Mouse (Mus musculus) MEL (cell line): ENCODE results near the gene Als2cl. TPM values are rescaled to one million over a fixed set of nuclear protein-coding genes. Genes with fewer than 3 reads are reported as not detected.

ENCODE experiments used
- DNase-seq: peaks from one replicate; pipeline ENCODE4 v3.0.0; 2011; ENCODE audit warnings: low read depth, low spot score
- H3K27ac ChIP-seq: 2 replicates; pipeline ENCODE4 v1.5.1; 2012; ENCODE audit warnings: low read depth, mild to moderate bottlenecking, control low read depth, low read length, moderate library complexity; ENCODE audit not compliant: control insufficient read depth
- H3K27me3 ChIP-seq, 2 experiments: fragments of 150-350 bp in 1 of 2; sonication (generic) in 1 of 2; 2 replicates each; pipeline ENCODE4 v1.6.1; 2012; ENCODE audit warnings: low read length in 2 of 2, mild to moderate bottlenecking in 2 of 2, improper control_type of control experiment in 1 of 2, moderate library complexity in 1 of 2; ENCODE audit not compliant: insufficient read depth in 2 of 2, control insufficient read depth in 1 of 2
- H3K36me3 ChIP-seq, 2 experiments: 2 replicates each; pipeline ENCODE4 v1.6.1; 2012 to 2014; ENCODE audit warnings: low read length in 2 of 2, improper control_type of control experiment in 1 of 2, inconsistent platforms in 1 of 2, mild to moderate bottlenecking in 1 of 2; ENCODE audit not compliant: insufficient read depth in 2 of 2, control insufficient read depth in 1 of 2
- H3K4me1 ChIP-seq, 2 experiments: fragments of 150-350 bp in 1 of 2; sonication (generic) in 1 of 2; 2 replicates each; pipeline ENCODE4 v1.6.1; 2012; ENCODE audit warnings: low read length in 2 of 2, improper control_type of control experiment in 1 of 2, mild to moderate bottlenecking in 1 of 2; ENCODE audit not compliant: insufficient read depth in 2 of 2, control insufficient read depth in 1 of 2
- H3K4me3 ChIP-seq, 2 experiments: fragments of 150-350 bp in 1 of 2; sonication (generic) in 1 of 2; 2 replicates each; pipeline ENCODE4 v1.5.1; 2012; ENCODE audit warnings: low read depth in 2 of 2, low read length in 2 of 2, mild to moderate bottlenecking in 2 of 2, moderate library complexity in 2 of 2, control low read depth in 1 of 2, improper control_type of control experiment in 1 of 2; ENCODE audit not compliant: control insufficient read depth in 1 of 2, insufficient read depth in 1 of 2
- H3K79me2 ChIP-seq: 2 replicates; pipeline ENCODE4 v1.6.1; 2012; ENCODE audit warnings: mild to moderate bottlenecking, low read length, moderate library complexity; ENCODE audit not compliant: control insufficient read depth, poor library complexity, insufficient read depth
- H3K9ac ChIP-seq: 2 replicates; pipeline ENCODE4 v1.6.1; 2012; ENCODE audit warnings: low read depth, mild to moderate bottlenecking, control low read depth, low read length, moderate library complexity; ENCODE audit not compliant: control insufficient read depth, poor library complexity, severe bottlenecking
- H3K9me3 ChIP-seq: fragments of 150-350 bp; sonication (generic); replicated peaks from 2 replicates; pipeline ENCODE4 v1.6.1; 2012; ENCODE audit warnings: mild to moderate bottlenecking, low read length, improper control_type of control experiment, moderate library complexity; ENCODE audit not compliant: insufficient read depth
- BHLHE40 ChIP-seq: IDR thresholded peaks from 2 replicates; pipeline ENCODE4 v1.6.1; 2012; ENCODE audit warnings: low read depth, mild to moderate bottlenecking, inconsistent platforms, low read length, improper control_type of control experiment, borderline replicate concordance
- EP300 ChIP-seq, 2 experiments: IDR thresholded peaks; 2 replicates each; pipeline ENCODE4 v1.6.1; 2011; ENCODE audit warnings: improper control_type of control experiment in 2 of 2, low read length in 2 of 2, low read depth in 1 of 2, mild to moderate bottlenecking in 1 of 2
- HCFC1 ChIP-seq: IDR thresholded peaks from 2 replicates; pipeline ENCODE4 v1.6.1; 2012; ENCODE audit warnings: low read depth, mild to moderate bottlenecking, inconsistent platforms, low read length, improper control_type of control experiment, moderate library complexity
- JUND ChIP-seq: IDR thresholded peaks from 2 replicates; pipeline ENCODE4 v1.6.1; 2011; ENCODE audit warnings: low read depth, mild to moderate bottlenecking, improper control_type of control experiment, low read length
- KAT2A ChIP-seq: conservative IDR thresholded peaks from 2 replicates; pipeline ENCODE4 v1.6.1; 2012; ENCODE audit warnings: low read depth, low read length, improper control_type of control experiment, inconsistent platforms
- MAX ChIP-seq: IDR thresholded peaks from 2 replicates; pipeline ENCODE4 v1.6.1; 2011; ENCODE audit warnings: low read length, improper control_type of control experiment
- MEF2A ChIP-seq: IDR thresholded peaks from 2 replicates; pipeline ENCODE4 v1.6.1; 2014; ENCODE audit warnings: low read depth, mild to moderate bottlenecking, inconsistent platforms, low read length, improper control_type of control experiment; ENCODE audit not compliant: poor library complexity, insufficient replicate concordance, severe bottlenecking; ENCODE audit errors: extremely low read depth
- MXI1 ChIP-seq: IDR thresholded peaks from 2 replicates; pipeline ENCODE4 v1.6.1; 2011; ENCODE audit warnings: mild to moderate bottlenecking, low read depth, low read length, improper control_type of control experiment
- NRF1 ChIP-seq: IDR thresholded peaks from 2 replicates; pipeline ENCODE4 v1.6.1; 2014; ENCODE audit warnings: low read depth, mild to moderate bottlenecking, inconsistent platforms, low read length, improper control_type of control experiment, moderate library complexity; ENCODE audit not compliant: poor library complexity, insufficient read depth, severe bottlenecking
- POLR2A ChIP-seq, 2 experiments: IDR thresholded peaks; 2 replicates each; pipeline ENCODE4 v1.6.1; 2011 to 2012; ENCODE audit warnings: low read length in 2 of 2, mild to moderate bottlenecking in 2 of 2, control low read depth in 1 of 2, improper control_type of control experiment in 1 of 2, low read depth in 1 of 2, moderate library complexity in 1 of 2; ENCODE audit not compliant: control insufficient read depth in 1 of 2, insufficient read depth in 1 of 2, poor library complexity in 1 of 2
- POLR2AphosphoS2 ChIP-seq: IDR thresholded peaks from 2 replicates; pipeline ENCODE4 v1.6.1; 2011; ENCODE audit warnings: low read length, improper control_type of control experiment
- POLR2AphosphoS5 ChIP-seq: IDR thresholded peaks from 2 replicates; pipeline ENCODE4 v1.6.1; 2012; ENCODE audit warnings: low read depth, borderline replicate concordance, mild to moderate bottlenecking, inconsistent platforms, low read length, moderate library complexity, mixed read lengths
- RCOR1 ChIP-seq: IDR thresholded peaks from 2 replicates; pipeline ENCODE4 v1.6.1; 2012; ENCODE audit warnings: low read depth, mild to moderate bottlenecking, inconsistent platforms, low read length, improper control_type of control experiment
- SMC3 ChIP-seq: IDR thresholded peaks from 2 replicates; pipeline ENCODE4 v1.6.1; 2011; ENCODE audit warnings: low read depth, low read length, improper control_type of control experiment
- TAL1 ChIP-seq: IDR thresholded peaks from 2 replicates; pipeline ENCODE4 v1.6.1; 2012; ENCODE audit warnings: mild to moderate bottlenecking, inconsistent platforms, low read length, moderate library complexity, mixed read lengths
- TCF12 ChIP-seq: IDR thresholded peaks from 2 replicates; pipeline ENCODE4 v1.6.1; 2014; ENCODE audit warnings: low read depth, mild to moderate bottlenecking, inconsistent platforms, low read length, improper control_type of control experiment, moderate library complexity
- UBTF ChIP-seq: IDR thresholded peaks from 2 replicates; pipeline ENCODE4 v1.6.1; 2012; ENCODE audit warnings: low read depth, mild to moderate bottlenecking, inconsistent platforms, low read length, improper control_type of control experiment, moderate library complexity, borderline replicate concordance; ENCODE audit not compliant: insufficient read depth
- USF1 ChIP-seq: IDR thresholded peaks from 2 replicates; pipeline ENCODE4 v1.6.1; 2014; ENCODE audit warnings: low read depth, mild to moderate bottlenecking, inconsistent platforms, low read length, improper control_type of control experiment, moderate library complexity
- ZKSCAN1 ChIP-seq: IDR thresholded peaks from 2 replicates; pipeline ENCODE4 v1.6.1; 2012; ENCODE audit warnings: low read depth, mild to moderate bottlenecking, inconsistent platforms, low read length, improper control_type of control experiment, moderate library complexity
- ZNF384 ChIP-seq: IDR thresholded peaks from 2 replicates; pipeline ENCODE4 v1.6.1; 2012; ENCODE audit warnings: low read depth, mild to moderate bottlenecking, inconsistent platforms, low read length, improper control_type of control experiment
- polyA plus RNA-seq, 2 experiments: library from polyadenylated mRNA; stranded (reverse) in 1 of 2; unstranded in 1 of 2; fragments of >175 nt in 1 of 2; fragments of >200 nt in 1 of 2; gene quantifications; 2 replicates each; pipeline versions ENCODE4 v1.2.1 to v1.2.4; 2012; ENCODE audit warnings: low replicate concordance in 2 of 2, low read depth in 1 of 2; ENCODE audit not compliant: insufficient read length in 2 of 2, insufficient read depth in 1 of 2, missing spikeins in 1 of 2
- total RNA-seq: library from RNA; depleted of rRNA; stranded (reverse); fragments of 300-350 nt; gene quantifications from 2 replicates; pipeline ENCODE4 v1.2.3, GENCODE M21; 2012

Als2cl gene
- total and polyA plus RNA-seq, 3 experiments = 0.21 TPM; not detected in 2

DNA sequence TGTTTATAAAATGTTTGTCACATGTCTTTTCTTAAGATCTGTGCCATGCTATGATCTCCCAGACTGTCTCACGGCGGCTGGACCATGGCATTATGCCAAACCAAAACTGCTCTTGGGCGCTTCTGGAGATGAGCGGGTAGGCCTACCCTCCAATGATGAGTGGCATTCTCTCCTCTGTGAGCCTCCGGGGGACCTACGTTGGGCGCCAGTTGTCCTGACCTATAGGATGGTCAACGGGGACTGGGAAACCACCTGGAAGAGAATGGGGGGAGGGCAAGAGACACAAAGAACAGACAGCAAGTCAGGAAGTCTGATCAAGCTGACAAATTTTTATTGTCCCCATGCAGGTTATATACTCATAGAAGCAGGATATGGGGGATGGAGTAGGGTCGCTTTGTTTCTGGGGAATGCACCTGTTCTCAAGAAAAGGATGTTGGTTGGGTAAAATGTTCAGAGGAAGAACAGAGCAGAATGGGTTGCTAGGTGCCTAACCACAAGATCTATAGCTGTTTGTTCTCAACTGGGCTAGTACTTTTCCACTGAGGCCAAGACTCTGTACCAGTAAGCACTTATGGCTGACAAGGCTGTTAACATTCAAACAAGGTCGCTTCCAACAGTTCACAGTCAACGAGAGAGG lies 27.6 kb downstream of the Als2cl start:
- no peak overlapping the region for H3K9ac ChIP-seq
- no peak overlapping the region for H3K4me3 ChIP-seq
- DNase-seq = no peak
- no peak for TF ChIP-seq JUND
- TF ChIP-seq POLR2AphosphoS2 = no peak
- TF ChIP-seq POLR2AphosphoS5 = no peak
- TF ChIP-seq POLR2A (IDR thresholded peaks at IDR 0.05; ENCODE audit: control insufficient read depth in 1 of 2, insufficient read depth in 1 of 2, low read depth in 1 of 2, low read length in 2 of 2, poor library complexity in 1 of 2) = no peak
- TF ChIP-seq TAL1 = no peak
- TF ChIP-seq NRF1 = no peak
- no peak for TF ChIP-seq HCFC1
- no peak for TF ChIP-seq MAX
- TF ChIP-seq ZNF384 = no peak
- TF ChIP-seq USF1 = no peak
- no peaks in the 10 kb centered on the region for H3K27me3 ChIP-seq
- no peaks in the 10 kb centered on the region for H3K4me1 ChIP-seq
- no peaks in the 10 kb centered on the region for H3K36me3 ChIP-seq
- H3K79me2 ChIP-seq = no peaks in the 10 kb centered on the region
- no peaks in the 10 kb centered on the region for H3K9me3 ChIP-seq
- no peak overlapping the region for H3K27ac ChIP-seq

DNA sequence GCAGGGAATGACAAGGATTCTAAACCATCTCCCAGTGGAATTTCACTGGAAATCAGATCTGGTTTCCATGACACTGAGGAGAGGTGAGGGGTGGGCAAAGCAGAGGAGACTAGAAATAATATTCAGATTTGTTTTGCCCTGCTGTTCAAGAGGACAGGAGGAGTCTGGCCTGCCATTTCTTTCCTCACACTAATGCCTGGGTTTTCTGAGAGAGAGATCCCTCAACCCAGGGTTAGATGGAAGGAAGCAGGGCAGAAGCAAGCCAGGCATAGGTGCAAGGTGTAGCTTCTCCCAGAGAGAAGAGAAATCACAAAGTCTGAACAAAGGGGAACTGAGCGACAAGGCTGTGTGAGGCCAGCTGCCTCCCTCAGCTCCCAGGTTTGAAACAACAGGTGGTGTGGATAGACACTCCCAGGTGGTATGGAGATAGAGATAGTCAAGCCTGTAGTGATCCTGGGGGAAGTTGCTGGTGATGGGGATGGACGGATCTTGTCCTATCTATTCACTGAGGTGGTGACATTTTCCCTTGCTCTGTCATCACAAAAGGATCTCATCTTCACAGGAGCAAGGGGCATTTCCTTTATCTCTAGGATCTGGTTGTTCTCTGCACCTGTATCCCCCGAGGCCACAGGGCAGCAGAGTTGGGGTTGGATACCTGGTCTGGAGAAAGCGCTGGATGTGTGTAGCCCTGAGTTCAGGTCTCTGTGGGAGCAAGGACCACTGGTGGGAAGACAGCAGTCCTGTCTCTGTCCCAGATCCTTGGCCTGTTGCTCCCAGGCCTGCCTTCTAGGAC lies 28.4 kb downstream of the Als2cl start:
- Histone ChIP-seq H3K27me3 (no peaks in the 10 kb centered on the region), H3K9me3 (no peaks in the 10 kb centered on the region), H3K79me2 (no peaks in the 10 kb centered on the region), H3K9ac (no peak overlapping the region), H3K36me3 (no peaks in the 10 kb centered on the region), H3K27ac (no peak overlapping the region), H3K4me1 (no peaks in the 10 kb centered on the region), H3K4me3 (no peak overlapping the region)
- no peak for DNase-seq
- TF ChIP-seq SMC3 (no peak), TCF12 (no peak), EP300 (IDR thresholded peaks at IDR 0.05; ENCODE audit: low read depth in 1 of 2, low read length in 2 of 2) (no peak), MEF2A (no peak), RCOR1 (no peak), KAT2A (no peak), NRF1 (no peak), ZKSCAN1 (no peak), POLR2AphosphoS2 (no peak), BHLHE40 (no peak), HCFC1 (no peak), MXI1 (no peak), USF1 (no peak), UBTF (no peak)
